Mouse (Mus musculus): ENCODE data around the gene Ankdd1a.

DNA sequence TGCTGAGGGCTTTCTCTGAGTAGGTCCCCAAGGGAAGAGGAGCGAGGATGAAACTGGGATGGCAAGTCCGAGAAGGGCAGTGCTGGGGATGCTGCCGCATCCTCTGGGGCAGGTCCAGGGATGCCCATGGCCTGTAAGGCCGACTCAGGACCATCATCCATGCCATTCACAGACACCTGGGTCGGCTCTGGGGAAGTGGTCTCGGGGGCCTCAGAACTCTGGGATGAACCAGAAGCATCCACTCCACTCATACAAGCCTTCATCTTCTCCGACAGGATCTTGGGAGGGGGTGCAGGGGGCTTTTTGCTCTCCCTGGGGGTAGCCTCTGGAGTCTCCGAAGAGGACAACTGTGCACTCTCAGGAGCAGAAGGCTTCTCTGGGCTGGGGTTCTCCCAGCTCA, 36.4 kb upstream of the Ankdd1a start:
- TF ChIP-seq CTCF (IDR thresholded peaks at IDR 0.05; ENCODE audit: insufficient read depth, low read depth, low read length): no peak
- no peak for TF ChIP-seq POLR2A (IDR thresholded peaks at IDR 0.05; ENCODE audit: insufficient read depth, low read depth, low read length)
